In the genomic region with DNA sequence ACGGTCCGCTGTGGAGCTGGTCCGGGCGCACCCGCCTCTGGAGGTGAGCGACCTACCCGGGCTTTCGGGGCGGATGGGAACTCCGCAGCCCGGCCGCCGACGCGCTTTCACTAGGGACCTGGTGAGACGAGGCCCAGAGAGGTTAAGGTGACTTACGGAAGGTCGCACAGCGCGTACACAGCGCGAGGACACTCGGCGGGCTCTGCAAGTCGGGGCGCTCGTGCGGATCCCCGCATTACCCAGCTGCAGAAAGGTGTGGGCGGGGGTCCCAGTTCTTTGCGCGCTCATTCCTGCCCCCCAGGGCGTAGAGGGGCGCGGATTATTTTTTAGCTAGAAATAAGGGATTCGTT, we compare ENCODE assay signal across 8 mouse cellular contexts. TPM values are rescaled to one million over a fixed set of nuclear protein-coding genes. Genes with fewer than 3 reads are reported as not detected.
A peak's percentile ranks its signal among the peaks of the same experiment; 100 is the strongest.
DNase-seq lines count a peak whose midpoint lies in the region; ATAC-seq and TF ChIP-seq lines count a peak whose summit lies in the region.

No protein-coding gene starts in this region.

- no peaks in the 10 kb centered on the region for H3K36me3 ChIP-seq in kidney, adult 2 months (ENCODE audit: control insufficient read depth, insufficient read depth, low read length)
- H3K36me3 ChIP-seq in hindbrain, embryonic 11.5 days (ENCODE audit: control insufficient read depth, insufficient read depth, low read length) = 0 out of 2 replicates have a peak, but pooled peaks cover 3% of the 10 kb centered on the region
- H3K36me3 ChIP-seq in midbrain, embryonic 11.5 days (ENCODE audit: control insufficient read depth, insufficient read depth, low read length) = no peaks in the 10 kb centered on the region

- peak overlapping the region; percentile 71 for H3K9ac ChIP-seq in hindbrain, embryonic 11.5 days (ENCODE audit: low read depth, low read length)
- H3K9ac ChIP-seq in midbrain, embryonic 11.5 days (ENCODE audit: low read length) = peak overlapping the region; percentile 85

- H3K4me3 ChIP-seq in kidney, adult 2 months (ENCODE audit: insufficient read depth, low read depth, low read length) = peak overlapping the region; percentile 81
- H3K4me3 ChIP-seq in hindbrain, embryonic 11.5 days (ENCODE audit: low read depth, low read length) = peak overlapping the region; percentile 72
- H3K4me3 ChIP-seq in midbrain, embryonic 11.5 days (ENCODE audit: low read depth, low read length) = peak overlapping the region; percentile 75

- peak; percentile 74 for ATAC-seq in hindbrain, embryonic 11.5 days (ENCODE audit: low FRiP score)
- peak; percentile 75; the same call in 1 of the 2 replicates for ATAC-seq in midbrain, embryonic 11.5 days (ENCODE audit: low FRiP score)

- WGBS in kidney, adult 2 months = under 1% methylated on average over 36 of the region's 36 CpGs
- WGBS in hindbrain, embryonic 11.5 days = under 1% methylated on average over 34 of the region's 36 CpGs
- under 1% methylated on average over 36 of the region's 36 CpGs for WGBS in midbrain, embryonic 11.5 days

- H3K27ac ChIP-seq in kidney, adult 2 months (ENCODE audit: insufficient read depth, low read depth, low read length) = peak overlapping the region; percentile 32
- peak overlapping the region; percentile 93 for H3K27ac ChIP-seq in hindbrain, embryonic 11.5 days (ENCODE audit: low read depth, low read length)
- peak overlapping the region; percentile 35 for H3K27ac ChIP-seq in midbrain, embryonic 11.5 days (ENCODE audit: low read depth, low read length)

- no peak for TF ChIP-seq POLR2A in kidney, adult 2 months (IDR thresholded peaks at IDR 0.05; ENCODE audit: low read depth, low read length)

- peaks cover 3% of the 10 kb centered on the region; the same call in 1 of the 2 replicates for H3K4me1 ChIP-seq in kidney, adult 2 months (ENCODE audit: control insufficient read depth, insufficient read depth, low read length)
- 0 out of 2 replicates have a peak, but pooled peaks cover 3% of the 10 kb centered on the region for H3K4me1 ChIP-seq in hindbrain, embryonic 11.5 days (replicated peaks; ENCODE audit: control insufficient read depth, insufficient read depth, low read length)
- H3K4me1 ChIP-seq in midbrain, embryonic 11.5 days (ENCODE audit: control insufficient read depth, insufficient read depth, low read length) = peaks cover 9% of the 10 kb centered on the region

- H3K9me3 ChIP-seq in hindbrain, embryonic 11.5 days (ENCODE audit: control insufficient read depth, low read length) = no peaks in the 10 kb centered on the region
- H3K9me3 ChIP-seq in midbrain, embryonic 11.5 days (ENCODE audit: control insufficient read depth, low read length) = no peaks in the 10 kb centered on the region

- TF ChIP-seq CTCF in kidney, adult 2 months (conservative IDR thresholded peaks at IDR 0.05; ENCODE audit: insufficient read depth, insufficient read length, low read depth, low read length) = no peak

- DNase-seq in kidney, adult 2 months = no peak
- no peak for DNase-seq in kidney, postnatal 25 days
- peak; percentile 32 for DNase-seq in MEL-GATA-1-ER (ENCODE audit: extremely low read depth, low read depth)
- DNase-seq in hindbrain, embryonic 11.5 days (ENCODE audit: low spot score) = no peak
- no peak for DNase-seq in midbrain, embryonic 11.5 days (ENCODE audit: low spot score, missing footprints)
- DNase-seq in gastrocnemius, postnatal 25 days = no peak
- DNase-seq in retina, embryonic 14.5 days (ENCODE audit: low spot score) = no peak
- DNase-seq in urinary bladder, postnatal 10 days (ENCODE audit: low spot score) = no peak

- peak overlapping the region; percentile 81 for H3K4me2 ChIP-seq in hindbrain, embryonic 11.5 days (replicated peaks; ENCODE audit: low read depth, low read length)
- H3K4me2 ChIP-seq in midbrain, embryonic 11.5 days = peak overlapping the region; percentile 71

- no peaks in the 10 kb centered on the region for H3K27me3 ChIP-seq in kidney, adult 2 months (replicated peaks; ENCODE audit: control insufficient read depth, insufficient read depth, low read length)
- H3K27me3 ChIP-seq in hindbrain, embryonic 11.5 days (ENCODE audit: control insufficient read depth, insufficient read depth, low read length) = no peaks in the 10 kb centered on the region
- no peaks in the 10 kb centered on the region for H3K27me3 ChIP-seq in midbrain, embryonic 11.5 days (ENCODE audit: control insufficient read depth, insufficient read depth, low read length)

RNA-seq across cellular contexts. Expression of gene Ntan1, which starts 0.7 kb away (rescaled TPM):
- polyA plus RNA-seq in kidney, adult 2 months (2012; rRNA removed) = 60.5 and 67.9 TPM in 2 replicates
- polyA plus RNA-seq in hindbrain, embryonic 11.5 days (2014; fragmentation: Nextera tagmentation; extraction: Ambion mirVana) = 169 and 191 TPM in 2 replicates
- 160 and 167 TPM in 2 replicates for polyA plus RNA-seq in midbrain, embryonic 11.5 days (2014; fragmentation: Nextera tagmentation; extraction: Ambion mirVana)
- 10 to 100 TPM; 34.1 to 37.5 TPM for total RNA-seq in gastrocnemius, postnatal 25 days (2021)

RNA-seq across cellular contexts. Expression of gene Rrn3, which starts 38.9 kb away (rescaled TPM):
- 9.2 and 11.0 TPM in 2 replicates for polyA plus RNA-seq in kidney, adult 2 months (2012; rRNA removed)
- 123 and 124 TPM in 2 replicates for polyA plus RNA-seq in hindbrain, embryonic 11.5 days (2014; fragmentation: Nextera tagmentation; extraction: Ambion mirVana)
- 107 and 118 TPM in 2 replicates for polyA plus RNA-seq in midbrain, embryonic 11.5 days (2014; fragmentation: Nextera tagmentation; extraction: Ambion mirVana)
- 10 to 100 TPM; 29.9 to 30.2 TPM for total RNA-seq in gastrocnemius, postnatal 25 days (2021)

Comparison
In these comparisons a context has a peak if more than half of its experiments do, and no peak if none do; other contexts are left out.
1. H3K27ac ChIP-seq: peak in every context shown above with its lines; median percentile 93 in hindbrain, embryonic 11.5 days; 35 in midbrain, embryonic 11.5 days; 32 in kidney, adult 2 months.